In the genomic region with DNA sequence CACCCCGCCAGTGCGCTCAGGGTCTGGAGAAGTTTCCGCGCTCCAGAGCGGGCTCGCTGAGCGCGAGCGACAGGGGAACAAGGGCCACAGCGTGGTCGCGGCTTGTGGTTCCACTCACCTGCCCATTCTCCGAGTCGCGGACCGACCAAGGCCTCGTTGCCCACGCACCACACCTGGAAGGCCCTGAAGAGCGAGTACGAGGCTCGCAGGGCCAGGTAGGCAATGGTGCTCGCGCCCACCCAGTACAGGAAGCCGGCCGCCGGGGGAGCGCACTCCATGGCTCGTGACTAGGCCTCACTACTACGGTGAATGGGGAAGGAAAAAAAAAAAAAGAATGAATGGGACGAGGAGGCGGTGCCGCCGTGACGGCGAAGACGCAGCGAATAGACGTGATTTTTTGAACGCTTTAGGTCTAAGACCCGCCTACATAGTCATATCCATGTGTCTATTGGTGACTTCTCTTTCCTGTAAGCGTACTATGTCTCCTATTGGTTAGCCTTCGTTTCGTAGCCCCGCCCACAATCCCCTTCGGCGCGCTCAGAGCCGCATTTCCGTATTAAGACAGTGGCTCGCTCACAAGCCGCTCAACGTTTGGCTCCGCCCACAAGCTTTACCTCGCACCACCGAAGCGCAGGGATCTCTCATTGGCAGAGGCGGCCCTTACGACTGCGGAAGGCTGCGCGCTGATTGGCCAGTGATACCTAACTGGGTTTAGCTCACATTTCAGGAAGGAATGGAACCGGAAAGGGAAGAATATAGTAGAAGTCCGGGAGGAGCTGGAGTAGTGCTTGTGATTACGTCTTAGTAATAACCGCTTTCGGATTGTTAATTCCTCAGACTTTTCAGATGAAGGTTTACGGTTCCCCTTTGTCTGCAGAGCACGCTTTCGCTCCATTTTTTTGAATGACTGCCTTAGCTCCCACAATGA, we compare ENCODE assay signal across 8 mouse cellular contexts. TPM values are rescaled to one million over a fixed set of nuclear protein-coding genes. Genes with fewer than 3 reads are reported as not detected.
A peak's percentile ranks its signal among the peaks of the same experiment; 100 is the strongest.
DNase-seq lines count a peak whose midpoint lies in the region; ATAC-seq and TF ChIP-seq lines count a peak whose summit lies in the region.

Gene Hsd17b12 (minus strand): TSS at position 373 of the 928 bp plus-strand sequence.

- peak within 1 kb of the TSS; percentile 82 for H3K9ac ChIP-seq in forebrain, embryonic 16.5 days (replicated peaks; ENCODE audit: low read depth, low read length)
- peak within 1 kb of the TSS; percentile 92 for H3K9ac ChIP-seq in lung, embryonic 14.5 days

- peak within 1 kb of the TSS; percentile 88 for H3K27ac ChIP-seq in forebrain, embryonic 16.5 days (ENCODE audit: low read length)
- H3K27ac ChIP-seq in layer of hippocampus, adult 2 months, result peak within 1 kb of the TSS; percentile 86
- peak within 1 kb of the TSS; percentile 94 for H3K27ac ChIP-seq in lung, embryonic 14.5 days (ENCODE audit: low read depth)
- H3K27ac ChIP-seq in olfactory bulb, adult 2 months (ENCODE audit: insufficient read depth, low read depth, low read length), result 0 out of 2 replicates have a peak within 1 kb of the TSS, but pooled peaks have one; percentile 17
- H3K27ac ChIP-seq in thymus, adult 2 months (ENCODE audit: control insufficient read depth, insufficient read depth, low read length), result no peak within 1 kb of the TSS

- no peaks in the 10 kb centered on the region for H3K9me3 ChIP-seq in G1E (replicated peaks)
- H3K9me3 ChIP-seq in forebrain, embryonic 16.5 days (ENCODE audit: control insufficient read depth, low read length), result no peaks in the 10 kb centered on the region
- H3K9me3 ChIP-seq in lung, embryonic 14.5 days (ENCODE audit: low read depth, low read length), result no peaks in the 10 kb centered on the region

- H3K4me3 ChIP-seq in G1E (ENCODE audit: low read depth, low read length), result peak within 1 kb of the TSS; percentile 87
- peak within 1 kb of the TSS; percentile 80 for H3K4me3 ChIP-seq in forebrain, embryonic 16.5 days (replicated peaks; ENCODE audit: low read length)
- peak within 1 kb of the TSS; percentile 79 for H3K4me3 ChIP-seq in layer of hippocampus, adult 2 months
- peak within 1 kb of the TSS; percentile 91 for H3K4me3 ChIP-seq in lung, embryonic 14.5 days (ENCODE audit: low read depth, low read length)
- H3K4me3 ChIP-seq in olfactory bulb, adult 2 months (ENCODE audit: insufficient read depth, low read depth, low read length), result peak within 1 kb of the TSS; percentile 64
- peak within 1 kb of the TSS; percentile 78 for H3K4me3 ChIP-seq in thymus, adult 2 months (ENCODE audit: control insufficient read depth, insufficient read depth, low read length)

- peak within 1 kb of the TSS; percentile 63 for H3K4me2 ChIP-seq in forebrain, embryonic 16.5 days (ENCODE audit: low read length)
- H3K4me2 ChIP-seq in lung, embryonic 14.5 days, result peak within 1 kb of the TSS; percentile 64

- peaks cover 20% of the 10 kb centered on the region for H3K36me3 ChIP-seq in G1E (replicated peaks)
- H3K36me3 ChIP-seq in forebrain, embryonic 16.5 days (ENCODE audit: control insufficient read depth, insufficient read depth), result no peaks in the 10 kb centered on the region
- H3K36me3 ChIP-seq in lung, embryonic 14.5 days (ENCODE audit: insufficient read depth), result no peaks in the 10 kb centered on the region
- no peaks in the 10 kb centered on the region for H3K36me3 ChIP-seq in thymus, adult 2 months (ENCODE audit: control insufficient read depth, insufficient read depth, low read length)

- H3K4me1 ChIP-seq in G1E (ENCODE audit: insufficient read depth, low read depth, low read length), result peaks cover 28% of the 10 kb centered on the region
- peaks cover 13% of the 10 kb centered on the region for H3K4me1 ChIP-seq in forebrain, embryonic 16.5 days (replicated peaks; ENCODE audit: control insufficient read depth, insufficient read depth, low read length)
- H3K4me1 ChIP-seq in lung, embryonic 14.5 days (ENCODE audit: insufficient read depth), result peaks cover under 1% of the 10 kb centered on the region
- no peaks in the 10 kb centered on the region for H3K4me1 ChIP-seq in olfactory bulb, adult 2 months (ENCODE audit: control insufficient read depth, insufficient read depth, low read length)
- no peaks in the 10 kb centered on the region for H3K4me1 ChIP-seq in thymus, adult 2 months (replicated peaks; ENCODE audit: control insufficient read depth, insufficient read depth, low read length)

- DNase-seq in G1E (ENCODE audit: low spot score), result peak; percentile 96
- peak; percentile 98 to 100 for DNase-seq in cerebellum, adult 18-20 months
- peak; percentile 95 for DNase-seq in heart, postnatal 36 days
- peak; percentile 95 to 100 for DNase-seq in layer of hippocampus, adult 2 months (ENCODE audit: low spot score in 2 of 2)
- DNase-seq in lung, embryonic 14.5 days, result peak; percentile 100
- peak; percentile 97 for DNase-seq in thymus, adult 2 months

- peak; percentile 97 for ATAC-seq in G1E (ENCODE audit: extremely low read depth, insufficient number of reproducible peaks, low FRiP score, poor library complexity, severe bottlenecking)
- ATAC-seq in forebrain, embryonic 16.5 days, result peak; percentile 99
- ATAC-seq in lung, embryonic 14.5 days (ENCODE audit: insufficient read depth), result peak; percentile 99

- intact Hi-C loops in heart, postnatal 36 days (cut with DNase I), result loop anchor here (2.0 to 10.0 kb wide), 2 partner anchors 21 to 247 kb away; partner anchors contain the start of gene Ttc17

- TF ChIP-seq CTCF in G1E (IDR thresholded peaks at IDR 0.05; ENCODE audit: low read depth, low read length), result no peak
- TF ChIP-seq CTCF in layer of hippocampus, adult 2 months (conservative IDR thresholded peaks at IDR 0.05), result peak; percentile 23
- no peak; the same call in 1 of the 2 replicates for TF ChIP-seq CTCF in lung, embryonic 14.5 days (IDR thresholded peaks at IDR 0.05; ENCODE audit: low read depth)
- TF ChIP-seq CTCF in olfactory bulb, adult 2 months (IDR thresholded peaks at IDR 0.05; ENCODE audit: insufficient read depth, low read depth, low read length), result no peak
- no peak for TF ChIP-seq CTCF in thymus, adult 2 months (IDR thresholded peaks at IDR 0.05; ENCODE audit: borderline replicate concordance, control insufficient read depth, extremely low read depth, insufficient read depth, low read length, poor library complexity)

- WGBS in forebrain, embryonic 16.5 days, result under 1% methylated on average over 69 of the region's 69 CpGs
- under 1% methylated on average over 69 of the region's 69 CpGs for WGBS in lung, embryonic 14.5 days
- WGBS in olfactory bulb, adult 2 months, result under 1% methylated on average over 69 of the region's 69 CpGs
- WGBS in thymus, adult 2 months, result under 1% methylated on average over 69 of the region's 69 CpGs

- no peak for TF ChIP-seq POLR2A in olfactory bulb, adult 2 months (IDR thresholded peaks at IDR 0.05; ENCODE audit: insufficient read depth, low read depth, low read length)
- TF ChIP-seq POLR2A in thymus, adult 2 months (IDR thresholded peaks at IDR 0.05; ENCODE audit: control insufficient read depth, extremely low read depth, insufficient read depth, low read length, poor library complexity), result no peak; the same call in none of the 2 replicates

- no peaks in the 10 kb centered on the region for H3K27me3 ChIP-seq in G1E (ENCODE audit: insufficient read depth, low read length)
- no peaks in the 10 kb centered on the region for H3K27me3 ChIP-seq in forebrain, embryonic 16.5 days (replicated peaks; ENCODE audit: control insufficient read depth, insufficient read depth, low read length)
- no peaks in the 10 kb centered on the region for H3K27me3 ChIP-seq in lung, embryonic 14.5 days (ENCODE audit: insufficient read depth, low read length)
- H3K27me3 ChIP-seq in thymus, adult 2 months (ENCODE audit: control insufficient read depth, insufficient read depth, low read length), result no peaks in the 10 kb centered on the region

RNA-seq across cellular contexts. Expression of gene Hsd17b12, which starts in this region (rescaled TPM):
- total RNA-seq in G1E (2014; fragmentation: Nextera tagmentation) (55.5 and 61.0 TPM in 2 replicates), G1E (2017) (140 and 148 TPM in 2 replicates)
- polyA plus RNA-seq in G1E (2012), result 27.0 and 28.0 TPM in 2 replicates
- polyA plus RNA-seq in forebrain, embryonic 16.5 days (2015; fragmentation: Nextera tagmentation; extraction: Ambion mirVana), result 141 and 144 TPM in 2 replicates
- total RNA-seq in heart, postnatal 36 days (2021), result 10 to 100 TPM; 18.4 to 19.2 TPM
- total RNA-seq in layer of hippocampus, adult 2 months (2021), result 10 to 100 TPM; 65.2 to 66.5 TPM
- polyA plus RNA-seq in lung, embryonic 14.5 days (2014; fragmentation: Nextera tagmentation; extraction: Ambion mirVana), result 127 and 128 TPM in 2 replicates
- not detected in 2 replicates for polyA plus RNA-seq in olfactory bulb, adult 2 months (2012; ENCODE audit: insufficient read depth, insufficient read length, low replicate concordance, missing spikeins)
- polyA plus RNA-seq in thymus, adult 2 months (2012; rRNA removed), result 15.2 and 18.5 TPM in 2 replicates
